Mouse (Mus musculus) neutrophil, adult 65 days (primary cell): ENCODE data around the gene Gm39566. TPM values are rescaled to one million over a fixed set of nuclear protein-coding genes. Genes with fewer than 3 reads are reported as not detected.

ENCODE experiments used
- total RNA-seq: library from RNA; stranded (reverse); gene quantifications from 2 replicates; pipeline ENCODE4 v1.2.4, GENCODE M21; 2023

The Gm39566 gene
- total RNA-seq: not detected in 2 replicates

GRCm38 (mm10) chr11:69815155-69815554 is at the start of gene Gm39566:
Gene Gm39566, minus strand, starts transcription at chr11:69815298.

GRCm38 (mm10) chr11:69858113-69858998 is 43.3 kb upstream of the Gm39566 start, which contains the start of gene Tnk1:
Gene Tnk1, minus strand, starts transcription at chr11:69858730.

GRCm38 (mm10) chr11:69846198-69846680 is 31.1 kb upstream of the Gm39566 start, which contains the start of gene Plscr3:
Gene Plscr3, plus strand, starts transcription at chr11:69846376.

GRCm38 (mm10) chr11:69837952-69838713 is 23.0 kb upstream of the Gm39566 start, which contains the start of gene Tmem256:
Gene Tmem256, plus strand, starts transcription at chr11:69838514.

GRCm38 (mm10) chr11:69837604-69837951 is 22.5 kb upstream of the Gm39566 start, which contains the start of gene Nlgn2:
Gene Nlgn2, minus strand, starts transcription at chr11:69837784.

GRCm38 (mm10) chr11:69822080-69822479 is 7.0 kb upstream of the Gm39566 start, which contains the start of gene Spem1:
Gene Spem1, minus strand, starts transcription at chr11:69822180.

GRCm38 (mm10) chr11:69818365-69818764 is 3.3 kb upstream of the Gm39566 start, which contains the start of gene Spem2:
Gene Spem2, minus strand, starts transcription at chr11:69818465.

GRCm38 (mm10) chr11:69804972-69805909 is 9.9 kb downstream of the Gm39566 start, which contains the start of gene Tmem102:
Gene Tmem102, minus strand, starts transcription at chr11:69805624.

GRCm38 (mm10) chr11:69801379-69801977 is 13.6 kb downstream of the Gm39566 start, which contains the start of gene Fgf11:
Gene Fgf11, minus strand, starts transcription at chr11:69801857.

GRCm38 (mm10) chr11:69795168-69795982 is 19.7 kb downstream of the Gm39566 start, which contains the start of gene Chrnb1:
Gene Chrnb1, minus strand, starts transcription at chr11:69795943.

GRCm38 (mm10) chr11:69765221-69766125 is 49.6 kb downstream of the Gm39566 start, which contains the start of gene Zbtb4:
Gene Zbtb4, plus strand, starts transcription at chr11:69765912.

GRCm38 (mm10) chr11:69761868-69762267 is 53.2 kb downstream of the Gm39566 start, which contains the start of gene Slc35g3:
Gene Slc35g3, minus strand, starts transcription at chr11:69761968.

Other genes starting within 250 kb of the Gm39566 start
- 9.3 and 11.2 TPM in 2 replicates for gene Wrap53, start 235.0 kb downstream of the Gm39566 start, total RNA-seq
- 33.7 and 43.7 TPM in 2 replicates for gene Trp53, start 234.9 kb downstream of the Gm39566 start, total RNA-seq
- gene Atp1b2, start 209.4 kb downstream of the Gm39566 start, total RNA-seq: not detected in 2 replicates
- not detected in 2 replicates for gene Shbg, start 197.4 kb downstream of the Gm39566 start, total RNA-seq
- gene Sat2, start 193.3 kb downstream of the Gm39566 start, total RNA-seq: not detected in 2 replicates
- gene Fxr2, start 182.3 kb downstream of the Gm39566 start, total RNA-seq: 43.9 and 65.2 TPM in 2 replicates
- 0.95 TPM in 1 of 2 replicates, not detected in the other for gene Sox15, start 160.0 kb downstream of the Gm39566 start, total RNA-seq
- gene Mpdu1, start 152.7 kb downstream of the Gm39566 start, total RNA-seq: 67.2 and 77.6 TPM in 2 replicates
- 79.5 and 104 TPM in 2 replicates for gene Cd68, start 149.1 kb downstream of the Gm39566 start, total RNA-seq
- gene Eif4a1, start 142.9 kb downstream of the Gm39566 start, total RNA-seq: 525 and 565 TPM in 2 replicates
- 77.3 and 91.6 TPM in 2 replicates for gene Senp3, start 133.2 kb downstream of the Gm39566 start, total RNA-seq
- 10.0 and 11.1 TPM in 2 replicates for gene Tnfsf13, start 129.5 kb downstream of the Gm39566 start, total RNA-seq
- gene Tnfsf12, start 119.4 kb downstream of the Gm39566 start, total RNA-seq: 7.3 and 8.2 TPM in 2 replicates
- 1.4 and 4.9 TPM in 2 replicates for gene Tnfsfm13, start 119.2 kb downstream of the Gm39566 start, total RNA-seq
- 74.6 and 76.6 TPM in 2 replicates for gene Polr2a, start 56.7 kb downstream of the Gm39566 start, total RNA-seq
- gene Slc35g3, start 53.3 kb downstream of the Gm39566 start, total RNA-seq: not detected in 2 replicates
- 0.70 and 1.2 TPM in 2 replicates for gene Zbtb4, start 49.4 kb downstream of the Gm39566 start, total RNA-seq
- 0.54 and 1.0 TPM in 2 replicates for gene Chrnb1, start 19.4 kb downstream of the Gm39566 start, total RNA-seq
- not detected in 2 replicates for gene Fgf11, start 13.4 kb downstream of the Gm39566 start, total RNA-seq
- not detected in 2 replicates for gene Tmem102, start 9.7 kb downstream of the Gm39566 start, total RNA-seq
- gene Spem2, start 3.2 kb upstream of the Gm39566 start, total RNA-seq: not detected in 2 replicates
- not detected in 2 replicates for gene Spem1, start 6.9 kb upstream of the Gm39566 start, total RNA-seq
- 0.88 and 1.8 TPM in 2 replicates for gene Nlgn2, start 22.5 kb upstream of the Gm39566 start, total RNA-seq
- gene Tmem256, start 23.2 kb upstream of the Gm39566 start, total RNA-seq: 76.0 and 86.7 TPM in 2 replicates
- gene Plscr3, start 31.1 kb upstream of the Gm39566 start, total RNA-seq: 26.2 and 36.2 TPM in 2 replicates
- gene Tnk1, start 43.4 kb upstream of the Gm39566 start, total RNA-seq: not detected in 2 replicates
- gene Tmem95, start 62.7 kb upstream of the Gm39566 start, total RNA-seq: 0.84 TPM in 1 of 2 replicates, not detected in the other
- 6.8 TPM in 2 replicates for gene Kctd11, start 66.1 kb upstream of the Gm39566 start, total RNA-seq
- gene Acap1, start 80.2 kb upstream of the Gm39566 start, total RNA-seq: 262 and 323 TPM in 2 replicates
- gene 2810408A11Rik, start 85.7 kb upstream of the Gm39566 start, total RNA-seq: 1.2 and 2.6 TPM in 2 replicates
- 17.7 and 25.0 TPM in 2 replicates for gene Neurl4, start 85.8 kb upstream of the Gm39566 start, total RNA-seq
- gene Gps2, start 98.6 kb upstream of the Gm39566 start, total RNA-seq: 71.0 and 76.8 TPM in 2 replicates
- 429 and 447 TPM in 2 replicates for gene Eif5a, start 106.7 kb upstream of the Gm39566 start, total RNA-seq
- gene Ybx2, start 120.5 kb upstream of the Gm39566 start, total RNA-seq: not detected in 2 replicates
- gene Slc2a4, start 132.9 kb upstream of the Gm39566 start, total RNA-seq: 0.20 TPM in 1 of 2 replicates, not detected in the other
- gene Cldn7, start 149.5 kb upstream of the Gm39566 start, total RNA-seq: not detected in 2 replicates
- gene Ctdnep1, start 165.9 kb upstream of the Gm39566 start, total RNA-seq: 57.0 and 90.8 TPM in 2 replicates
- gene Elp5, start 167.2 kb upstream of the Gm39566 start, total RNA-seq: 24.6 and 25.4 TPM in 2 replicates
- gene Gabarap, start 175.8 kb upstream of the Gm39566 start, total RNA-seq: 585 and 586 TPM in 2 replicates
- 41.1 and 46.0 TPM in 2 replicates for gene Phf23, start 180.5 kb upstream of the Gm39566 start, total RNA-seq
- 18.1 and 19.3 TPM in 2 replicates for gene Dvl2, start 185.3 kb upstream of the Gm39566 start, total RNA-seq
- gene Acadvl, start 200.1 kb upstream of the Gm39566 start, total RNA-seq: 41.4 and 52.4 TPM in 2 replicates
- gene Dlg4, start 201.6 kb upstream of the Gm39566 start, total RNA-seq: 3.3 and 6.2 TPM in 2 replicates
- gene Asgr1, start 238.8 kb upstream of the Gm39566 start, total RNA-seq: not detected in 2 replicates